Mouse (Mus musculus) midbrain, embryonic 15.5 days (tissue): ENCODE measurements around the gene Drd3. TPM values are rescaled to one million over a fixed set of nuclear protein-coding genes. Genes with fewer than 3 reads are reported as not detected.

Experiments used
- ATAC-seq: fragments of 200-750 bp; cut with Nextera tagmentation; replicated peaks from 2 replicates; pipeline ENCODE4 v1.8.0; 2017; ENCODE audit warnings: moderate TSS enrichment
- H3K27ac ChIP-seq: fragments of 300-500 bp; sonication (generic); 2 replicates; pipeline ENCODE4 v1.5.1; 2015; ENCODE audit warnings: mild to moderate bottlenecking, inconsistent platforms
- H3K27me3 ChIP-seq: fragments of 300-500 bp; sonication (generic); replicated peaks from 2 replicates; pipeline ENCODE4 v1.6.1; 2015; ENCODE audit warnings: inconsistent platforms
- H3K36me3 ChIP-seq: fragments of 300-500 bp; sonication (generic); replicated peaks from 2 replicates; pipeline ENCODE4 v1.6.1; 2015; ENCODE audit warnings: inconsistent platforms
- H3K4me1 ChIP-seq: fragments of 300-500 bp; sonication (generic); 2 replicates; pipeline ENCODE4 v1.6.1; 2015; ENCODE audit warnings: inconsistent platforms
- H3K4me2 ChIP-seq: fragments of 300-500 bp; sonication (generic); 2 replicates; pipeline ENCODE4 v1.6.1; 2015; ENCODE audit warnings: inconsistent platforms, mild to moderate bottlenecking, moderate library complexity
- H3K4me3 ChIP-seq: fragments of 300-500 bp; sonication (generic); 2 replicates; pipeline ENCODE4 v1.5.1; 2015; ENCODE audit warnings: mild to moderate bottlenecking, inconsistent platforms
- H3K9ac ChIP-seq: fragments of 300-500 bp; sonication (generic); 2 replicates; pipeline ENCODE4 v1.6.1; 2015; ENCODE audit warnings: mild to moderate bottlenecking, inconsistent platforms
- H3K9me3 ChIP-seq: fragments of 300-500 bp; sonication (generic); 2 replicates; pipeline ENCODE4 v1.6.1; 2016; ENCODE audit warnings: inconsistent platforms
- WGBS: fragments of 180-500 bp; shearing (Covaris S2); methylation state at CpG from one replicate; pipeline ENCODE4 v1.1.7; 2015; ENCODE audit warnings: mixed read lengths; 5-methylcytosine and 5-hydroxymethylcytosine counted together
- polyA plus RNA-seq: library from polyadenylated mRNA; unstranded; fragments of >200 nt; fragmentation: Nextera tagmentation; extraction: Ambion mirVana; gene quantifications from 2 replicates; pipeline ENCODE4 v1.2.1, GENCODE M21; 2015

Drd3 gene
- polyA plus RNA-seq, 1 experiment from 2014 or later: not detected

- no peaks in the 10 kb centered on the region for H3K36me3 ChIP-seq
- no peak overlapping the region for H3K4me3 ChIP-seq
- no peaks in the 10 kb centered on the region for H3K9me3 ChIP-seq
- H3K4me1 ChIP-seq: peaks cover 21% of the 10 kb centered on the region
- no peak overlapping the region for H3K27ac ChIP-seq
- H3K4me2 ChIP-seq: no peak overlapping the region
- no peak overlapping the region for H3K9ac ChIP-seq
- ATAC-seq: no peak
- H3K27me3 ChIP-seq: no peaks in the 10 kb centered on the region
- WGBS: 91% methylated on average over 6 of the region's 6 CpGs
These were observed 50.5 kb downstream of the Drd3 start for GRCm38 (mm10) chr16:43804364-43804763.

- no peak overlapping the region for H3K9ac ChIP-seq
- H3K4me1 ChIP-seq: no peaks in the 10 kb centered on the region
- no peak for ATAC-seq
- no peak overlapping the region for H3K27ac ChIP-seq
- 84% methylated on average over 16 of the region's 16 CpGs for WGBS
- H3K4me3 ChIP-seq: no peak overlapping the region
- no peaks in the 10 kb centered on the region for H3K27me3 ChIP-seq
- H3K4me2 ChIP-seq: no peak overlapping the region
- H3K36me3 ChIP-seq: no peaks in the 10 kb centered on the region
- H3K9me3 ChIP-seq: no peaks in the 10 kb centered on the region
These were observed 53.2 kb downstream of the Drd3 start for GRCm38 (mm10) chr16:43807048-43807447.

GRCm38 (mm10) chr16:43809429-43809828 lies 55.6 kb downstream of the Drd3 start:
- Histone ChIP-seq H3K4me1 (no peaks in the 10 kb centered on the region), H3K27me3 (no peaks in the 10 kb centered on the region), H3K27ac (no peak overlapping the region), H3K9me3 (no peaks in the 10 kb centered on the region), H3K4me3 (no peak overlapping the region), H3K36me3 (no peaks in the 10 kb centered on the region), H3K9ac (no peak overlapping the region), H3K4me2 (no peak overlapping the region)
- no peak for ATAC-seq
- WGBS: 92% methylated on average over 2 of the region's 2 CpGs

- no peaks in the 10 kb centered on the region for H3K4me1 ChIP-seq
- H3K27ac ChIP-seq: no peak overlapping the region
- H3K9me3 ChIP-seq: no peaks in the 10 kb centered on the region
- H3K4me2 ChIP-seq: no peak overlapping the region
- H3K9ac ChIP-seq: no peak overlapping the region
- 85% methylated on average over 1 of the region's 1 CpGs for WGBS
- no peaks in the 10 kb centered on the region for H3K27me3 ChIP-seq
- no peaks in the 10 kb centered on the region for H3K36me3 ChIP-seq
- ATAC-seq: no peak
- no peak overlapping the region for H3K4me3 ChIP-seq
These were observed 57.6 kb downstream of the Drd3 start for GRCm38 (mm10) chr16:43811402-43811801.

- H3K27ac ChIP-seq: no peak overlapping the region
- 58% methylated on average over 4 of the region's 4 CpGs for WGBS
These were observed 60.8 kb downstream of the Drd3 start for GRCm38 (mm10) chr16:43814644-43815043.

DNA sequence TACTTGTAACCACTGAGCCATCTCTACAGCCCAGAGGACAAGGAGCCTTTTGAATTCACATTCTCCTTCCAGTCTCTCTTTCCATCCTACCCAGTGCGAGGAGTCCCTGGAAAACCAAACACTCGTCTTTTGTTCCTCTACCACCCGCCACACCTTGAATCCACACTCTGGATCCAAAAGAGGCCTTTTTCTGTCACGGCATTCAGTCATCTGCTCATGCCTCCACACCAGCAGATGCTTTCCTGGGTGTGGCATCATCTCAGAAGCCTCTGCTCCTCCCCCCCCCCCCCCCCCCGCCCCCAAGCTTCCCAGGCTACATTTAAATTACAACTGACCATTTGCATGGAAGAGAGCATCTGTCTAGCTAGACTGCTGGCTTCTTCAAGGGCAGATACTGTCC lies 62.5 kb downstream of the Drd3 start:
- no peak overlapping the region for H3K9ac ChIP-seq
- no peak overlapping the region for H3K4me3 ChIP-seq
- H3K4me1 ChIP-seq: no peaks in the 10 kb centered on the region
- H3K27ac ChIP-seq: no peak overlapping the region
- H3K9me3 ChIP-seq: no peaks in the 10 kb centered on the region
- H3K4me2 ChIP-seq: no peak overlapping the region
- H3K27me3 ChIP-seq: no peaks in the 10 kb centered on the region
- no peak for ATAC-seq
- no peaks in the 10 kb centered on the region for H3K36me3 ChIP-seq
- WGBS: 69% methylated on average over 5 of the region's 5 CpGs

More at GRCm38 (mm10) chr16:43814644-43815043, 60.8 kb downstream of the Drd3 start:
- ATAC-seq: no peak
- H3K4me3 ChIP-seq: no peak overlapping the region
- no peaks in the 10 kb centered on the region for H3K36me3 ChIP-seq
- no peak overlapping the region for H3K4me2 ChIP-seq
- H3K9me3 ChIP-seq: no peaks in the 10 kb centered on the region
- H3K4me1 ChIP-seq: no peaks in the 10 kb centered on the region
- H3K9ac ChIP-seq: no peak overlapping the region
- H3K27me3 ChIP-seq: no peaks in the 10 kb centered on the region

GRCm38 (mm10) chr16:43818404-43818803 lies 64.6 kb downstream of the Drd3 start:
- Histone ChIP-seq H3K4me1 (no peaks in the 10 kb centered on the region), H3K9ac (no peak overlapping the region), H3K9me3 (no peaks in the 10 kb centered on the region), H3K4me2 (no peak overlapping the region), H3K27ac (no peak overlapping the region), H3K36me3 (no peaks in the 10 kb centered on the region), H3K4me3 (no peak overlapping the region), H3K27me3 (no peaks in the 10 kb centered on the region)
- no peak for ATAC-seq
- WGBS: 94% methylated on average over 6 of the region's 6 CpGs

DNA sequence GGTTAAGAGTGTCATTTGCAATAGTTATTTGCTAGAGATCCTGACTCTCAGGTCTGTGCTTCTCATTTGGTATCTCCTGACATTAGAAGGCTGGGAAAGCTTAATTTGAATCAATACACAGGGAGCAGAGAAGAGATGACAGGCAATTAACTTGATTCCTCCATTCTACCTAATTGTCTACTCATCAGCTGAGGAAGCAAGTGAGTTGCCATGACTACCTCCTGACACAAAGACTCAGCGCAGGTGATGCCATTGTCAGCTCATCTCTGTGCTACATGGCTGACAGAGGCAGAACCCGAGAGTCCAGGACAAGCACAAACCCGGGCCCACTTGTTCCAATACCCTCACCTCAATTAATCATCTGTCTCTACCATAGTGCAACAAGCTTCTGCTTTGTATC lies 73.7 kb downstream of the Drd3 start:
- no peak overlapping the region for H3K4me2 ChIP-seq
- no peak overlapping the region for H3K9ac ChIP-seq
- no peaks in the 10 kb centered on the region for H3K27me3 ChIP-seq
- ATAC-seq: 0 out of 2 replicates have a peak, but pooled peaks have one; percentile 33
- no peak overlapping the region for H3K4me3 ChIP-seq
- H3K27ac ChIP-seq: no peak overlapping the region
- H3K9me3 ChIP-seq: no peaks in the 10 kb centered on the region
- H3K4me1 ChIP-seq: no peaks in the 10 kb centered on the region
- no peaks in the 10 kb centered on the region for H3K36me3 ChIP-seq
- WGBS: 64% methylated on average over 3 of the region's 3 CpGs

GRCm38 (mm10) chr16:43831957-43832356 lies 78.1 kb downstream of the Drd3 start:
- H3K27me3 ChIP-seq: no peaks in the 10 kb centered on the region
- WGBS: 94% methylated on average over 2 of the region's 2 CpGs

DNA sequence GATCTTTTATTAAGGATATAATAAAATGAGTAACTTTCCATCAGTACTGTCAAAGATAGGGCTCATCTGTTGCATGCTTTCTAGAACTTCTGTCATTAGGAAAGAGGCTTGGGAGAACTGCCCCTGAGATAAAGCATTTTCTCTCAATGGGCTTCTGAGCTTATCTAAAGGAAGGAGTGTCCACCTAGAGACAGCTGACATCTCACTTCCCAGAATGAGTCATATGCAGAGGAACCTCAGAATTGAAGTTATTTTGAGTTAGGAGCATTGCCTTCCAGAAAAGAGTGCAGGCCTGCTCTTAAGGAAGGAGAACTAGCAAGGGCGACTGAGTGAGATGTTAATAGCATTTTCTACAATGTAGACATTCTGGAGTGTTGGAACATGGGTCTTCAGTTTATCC lies 87.4 kb downstream of the Drd3 start:
- ATAC-seq: no peak
- Histone ChIP-seq H3K27ac (no peak overlapping the region), H3K9ac (no peak overlapping the region), H3K36me3 (no peaks in the 10 kb centered on the region), H3K4me3 (no peak overlapping the region), H3K27me3 (no peaks in the 10 kb centered on the region), H3K4me2 (no peak overlapping the region), H3K9me3 (no peaks in the 10 kb centered on the region), H3K4me1 (no peaks in the 10 kb centered on the region)
- WGBS: 85% methylated on average over 1 of the region's 1 CpGs

More at GRCm38 (mm10) chr16:43831957-43832356, 78.1 kb downstream of the Drd3 start:
- no peak overlapping the region for H3K27ac ChIP-seq
- H3K9me3 ChIP-seq: no peaks in the 10 kb centered on the region
- no peak overlapping the region for H3K4me2 ChIP-seq
- no peaks in the 10 kb centered on the region for H3K36me3 ChIP-seq
- no peak overlapping the region for H3K4me3 ChIP-seq
- no peak overlapping the region for H3K9ac ChIP-seq
- no peak for ATAC-seq
- H3K4me1 ChIP-seq: no peaks in the 10 kb centered on the region

DNA sequence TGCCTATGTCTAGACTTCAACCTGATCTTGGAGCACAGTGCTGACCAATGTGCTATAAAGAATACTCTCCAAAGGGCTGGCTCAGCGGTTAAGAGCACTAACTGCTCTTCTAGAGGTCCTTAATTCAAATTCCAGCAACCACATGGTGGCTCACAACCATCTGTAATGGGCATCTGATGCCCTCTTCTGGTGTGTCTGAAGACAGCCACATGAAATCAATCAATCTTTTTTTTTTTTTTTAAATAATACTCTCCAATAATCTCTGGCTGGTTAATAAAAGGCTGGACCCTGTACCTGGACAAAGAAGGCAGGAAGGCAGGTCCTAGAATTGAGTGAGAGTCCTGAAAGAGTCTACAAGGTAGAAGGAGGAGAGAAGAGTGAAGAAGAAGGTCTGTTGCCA lies 96.0 kb downstream of the Drd3 start:
- H3K27ac ChIP-seq: no peak overlapping the region
- H3K27me3 ChIP-seq: no peaks in the 10 kb centered on the region
- no peak overlapping the region for H3K4me2 ChIP-seq
- 58% methylated on average over 1 of the region's 1 CpGs for WGBS
- H3K4me1 ChIP-seq: no peaks in the 10 kb centered on the region
- H3K4me3 ChIP-seq: no peak overlapping the region
- H3K9me3 ChIP-seq: no peaks in the 10 kb centered on the region
- no peaks in the 10 kb centered on the region for H3K36me3 ChIP-seq
- ATAC-seq: no peak
- no peak overlapping the region for H3K9ac ChIP-seq

DNA sequence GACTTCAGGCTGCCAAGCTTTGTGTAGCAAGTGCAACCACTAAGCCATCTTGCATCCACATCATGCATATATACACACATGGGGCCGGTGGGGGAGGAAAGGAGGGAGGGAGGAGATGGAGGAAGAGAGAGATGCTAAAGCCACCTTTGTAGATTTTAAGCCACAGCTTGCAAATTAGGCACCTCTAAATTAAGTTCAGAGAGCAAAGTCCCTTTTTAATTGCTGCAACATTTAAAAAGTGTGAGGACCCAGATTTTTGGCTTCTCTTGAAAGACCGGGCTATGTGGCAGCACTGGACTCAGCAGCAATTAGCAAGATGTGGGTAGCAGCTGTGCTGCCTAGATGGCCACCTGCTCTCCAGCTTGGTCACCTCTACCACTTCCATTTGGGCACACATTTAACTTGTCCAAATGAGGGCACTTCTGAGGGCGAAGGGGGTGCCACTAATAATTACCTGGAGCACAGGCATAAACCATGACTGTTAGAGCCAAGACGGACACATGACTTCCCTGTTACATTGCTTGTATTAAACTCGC lies 105.2 kb downstream of the Drd3 start:
- Histone ChIP-seq H3K4me3 (no peak overlapping the region), H3K27me3 (no peaks in the 10 kb centered on the region), H3K27ac (no peak overlapping the region), H3K9me3 (no peaks in the 10 kb centered on the region), H3K36me3 (peaks cover 12% of the 10 kb centered on the region; the same call in 1 of the 2 replicates), H3K4me1 (no peaks in the 10 kb centered on the region), H3K4me2 (no peak overlapping the region), H3K9ac (no peak overlapping the region)
- no peak for ATAC-seq
- WGBS: 85% methylated on average over 5 of the region's 5 CpGs

GRCm38 (mm10) chr16:43860624-43861023 lies 106.8 kb downstream of the Drd3 start:
- ATAC-seq: no peak
- H3K4me1 ChIP-seq: no peaks in the 10 kb centered on the region
- no peak overlapping the region for H3K4me2 ChIP-seq
- no peaks in the 10 kb centered on the region for H3K9me3 ChIP-seq
- no peak overlapping the region for H3K4me3 ChIP-seq
- peaks cover 16% of the 10 kb centered on the region; the same call in 1 of the 2 replicates for H3K36me3 ChIP-seq
- H3K27me3 ChIP-seq: no peaks in the 10 kb centered on the region
- no peak overlapping the region for H3K9ac ChIP-seq
- H3K27ac ChIP-seq: no peak overlapping the region
- WGBS: 82% methylated on average over 6 of the region's 6 CpGs
